Mouse (Mus musculus): ENCODE results near the gene Rpl13a.
A peak's percentile ranks its signal among the peaks of the same experiment; 100 is the strongest.
"Not testable (repeated sequence)": the region's sequence is repeated elsewhere in the genome, so short reads cannot be mapped to it uniquely, and the experiment has no call there.

The Rpl13a gene

GRCm38 (mm10) chr7:45128624-45129246 is at the start of gene Rpl13a:
Rpl13a (minus strand) TSS chr7:45128761.
- peak; percentile 99 for DNase-seq

- no peak for DNase-seq
These were observed 47.8 kb upstream of the Rpl13a start for GRCm38 (mm10) chr7:45176356-45176755.

- DNase-seq = no peak
These were observed 47.4 kb upstream of the Rpl13a start for GRCm38 (mm10) chr7:45175929-45176328.

GRCm38 (mm10) chr7:45175398-45175797 is 46.8 kb upstream of the Rpl13a start:
- no peak for DNase-seq

GRCm38 (mm10) chr7:45174567-45175280 is 46.2 kb upstream of the Rpl13a start:
- DNase-seq = no peak

- DNase-seq = not testable (repeated sequence)
These were observed 45.2 kb upstream of the Rpl13a start for GRCm38 (mm10) chr7:45173772-45174171.

- no peak for DNase-seq
These were observed 44.4 kb upstream of the Rpl13a start for GRCm38 (mm10) chr7:45172974-45173373.

GRCm38 (mm10) chr7:45169495-45169894 is 40.9 kb upstream of the Rpl13a start:
- DNase-seq = no peak

GRCm38 (mm10) chr7:45168656-45169055 is 40.1 kb upstream of the Rpl13a start:
- no peak for DNase-seq

GRCm38 (mm10) chr7:45167761-45168445 is 39.3 kb upstream of the Rpl13a start:
- DNase-seq = no peak

- DNase-seq = no peak
These were observed 38.4 kb upstream of the Rpl13a start for GRCm38 (mm10) chr7:45166950-45167401.

GRCm38 (mm10) chr7:45165701-45166100 is 37.1 kb upstream of the Rpl13a start:
- DNase-seq = no peak

- DNase-seq = no peak
These were observed 36.3 kb upstream of the Rpl13a start for GRCm38 (mm10) chr7:45164833-45165232.

GRCm38 (mm10) chr7:45163735-45164490 is 35.4 kb upstream of the Rpl13a start, which contains the start of gene Slc17a7:
Slc17a7 (plus strand) TSS chr7:45163949.
- DNase-seq = no peak

GRCm38 (mm10) chr7:45162996-45163615 is 34.5 kb upstream of the Rpl13a start:
- DNase-seq = no peak

GRCm38 (mm10) chr7:45162551-45162950 is 34.0 kb upstream of the Rpl13a start:
- no peak for DNase-seq

GRCm38 (mm10) chr7:45161612-45162473 is 33.3 kb upstream of the Rpl13a start:
- peak; percentile 86 for DNase-seq

- no peak for DNase-seq
These were observed 32.3 kb upstream of the Rpl13a start for GRCm38 (mm10) chr7:45160866-45161265.

GRCm38 (mm10) chr7:45160316-45160800 is 31.8 kb upstream of the Rpl13a start:
- no peak for DNase-seq

GRCm38 (mm10) chr7:45158991-45159390 is 30.4 kb upstream of the Rpl13a start:
- DNase-seq = no peak

- no peak for DNase-seq
These were observed 28.9 kb upstream of the Rpl13a start for GRCm38 (mm10) chr7:45157459-45157858.
